Mouse (Mus musculus) stomach, postnatal 0 days (tissue): Measurements from ENCODE around the gene Ago3.

Source experiments
- CTCF ChIP-seq: IDR thresholded peaks from 2 replicates; pipeline ENCODE4 v1.5.1; 2016; ENCODE audit warnings: antibody characterized with exemption, low read depth, mild to moderate bottlenecking, moderate library complexity
- EP300 ChIP-seq: optimal IDR thresholded peaks from 2 replicates; pipeline ENCODE3; 2016; ENCODE audit warnings: antibody characterized with exemption

DNA sequence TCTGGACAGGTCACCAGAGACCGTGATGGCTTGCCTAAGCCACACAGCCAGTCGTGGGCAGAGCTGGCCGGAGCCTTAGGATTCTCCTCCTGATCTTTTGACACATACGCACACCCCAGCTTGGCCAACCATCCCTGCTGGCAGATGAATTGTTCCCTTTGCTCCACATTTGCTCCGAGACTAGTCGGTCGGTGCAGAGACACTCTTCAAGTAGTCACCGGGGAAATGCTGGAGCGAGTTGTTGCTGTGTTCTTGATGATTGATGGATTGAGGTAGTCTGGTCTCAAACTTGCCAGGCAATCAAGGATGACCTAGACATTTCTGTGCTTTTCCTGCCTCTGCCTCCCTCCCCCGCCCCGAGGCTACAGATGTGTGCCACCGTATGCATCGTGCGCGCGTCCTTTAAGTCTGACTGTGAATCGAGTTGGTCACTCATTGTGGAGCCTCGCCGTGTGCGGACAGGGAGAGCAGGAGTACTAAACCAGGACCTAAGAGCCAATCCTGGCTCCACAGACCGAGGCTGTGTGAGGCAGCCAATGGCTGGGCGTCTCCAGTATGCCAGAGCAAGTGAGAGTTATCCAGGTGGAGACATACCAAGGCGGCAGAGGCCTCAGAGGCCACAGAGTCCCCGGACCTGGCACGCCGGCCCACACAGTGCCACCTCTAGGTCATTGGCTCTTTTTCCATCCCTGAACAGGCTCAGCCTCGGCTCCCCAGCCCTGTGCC lies 127.6 kb downstream of the Ago3 start:
- no peak for TF ChIP-seq CTCF
- TF ChIP-seq EP300: no peak
